Mouse (Mus musculus) G1E (cell line): ENCODE results near the gene Nlrp9b.

Source experiments
- CTCF ChIP-seq: IDR thresholded peaks from 2 replicates; pipeline ENCODE4 v1.5.1; 2012; ENCODE audit warnings: low read depth, low read length, inconsistent platforms, mixed read lengths
- GATA1 ChIP-seq: IDR thresholded peaks from 2 replicates; pipeline ENCODE4 v1.6.1; 2012; ENCODE audit warnings: borderline replicate concordance, low read length, inconsistent platforms, mixed read lengths
- TAL1 ChIP-seq: conservative IDR thresholded peaks from 2 replicates; pipeline ENCODE4 v1.6.1; 2012; ENCODE audit warnings: low read depth, low read length, inconsistent platforms, mixed read lengths

DNA sequence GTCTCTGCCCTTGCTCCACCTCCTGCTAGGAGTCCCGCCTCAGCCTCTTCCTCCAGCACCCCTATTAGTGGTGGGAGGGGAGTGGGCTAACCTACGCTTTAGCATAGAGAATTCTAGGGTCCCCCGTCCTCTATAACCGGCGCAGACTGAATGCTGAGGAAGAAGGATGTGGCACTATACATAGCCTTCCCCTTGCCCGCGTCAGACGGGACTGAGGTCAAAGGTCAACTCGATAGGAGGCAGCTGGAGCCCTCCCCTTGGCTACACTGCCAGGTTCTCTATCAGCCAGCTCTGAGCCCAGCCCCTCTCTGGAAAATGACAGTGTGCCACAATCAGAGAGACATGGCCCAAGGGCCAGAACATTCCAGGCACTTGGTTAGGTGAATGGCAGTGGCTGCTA lies 40.7 kb upstream of the Nlrp9b start, which contains the start of gene Igsf23:
- no peak for TF ChIP-seq CTCF
- TF ChIP-seq TAL1 = no peak
- TF ChIP-seq GATA1 = no peak
